Mouse (Mus musculus): ENCODE data around the gene Gm49361.

GRCm38 (mm10) chr14:57791171-57791570 lies 45.3 kb upstream of the Gm49361 start:
- no peak for TF ChIP-seq ZC3H11A (IDR thresholded peaks at IDR 0.05; ENCODE audit: low read depth, low read length)
- TF ChIP-seq CTCF (conservative IDR thresholded peaks at IDR 0.05 in 1 of 2, IDR thresholded peaks at IDR 0.05 in 1 of 2; ENCODE audit: low read depth in 2 of 2, low read length in 2 of 2): no peak
- TF ChIP-seq POLR2A (IDR thresholded peaks at IDR 0.05; ENCODE audit: low read depth, low read length): no peak
- TF ChIP-seq RCOR1 (conservative IDR thresholded peaks at IDR 0.05; ENCODE audit: low read depth, low read length): no peak
- no peak for TF ChIP-seq PAX5 (IDR thresholded peaks at IDR 0.05; ENCODE audit: low read length)
- no peak for TF ChIP-seq POLR2AphosphoS2 (IDR thresholded peaks at IDR 0.05; ENCODE audit: low read depth, low read length)
- TF ChIP-seq ZNF384 (IDR thresholded peaks at IDR 0.05; ENCODE audit: low read depth, low read length): no peak
- no peak for TF ChIP-seq NRF1 (IDR thresholded peaks at IDR 0.05; ENCODE audit: low read depth, low read length)
- TF ChIP-seq USF2 (conservative IDR thresholded peaks at IDR 0.05; ENCODE audit: low read depth, low read length): no peak
- no peak for TF ChIP-seq SIN3A (IDR thresholded peaks at IDR 0.05; ENCODE audit: low read length)
